Mouse (Mus musculus) central nervous system, embryonic 18 days (tissue): ENCODE measurements around the gene H1fnt. TPM values are rescaled to one million over a fixed set of nuclear protein-coding genes. Genes with fewer than 3 reads are reported as not detected.

Experiments
- polyA plus RNA-seq: library from polyadenylated mRNA; depleted of rRNA; stranded (reverse); fragments of >200 nt; gene quantifications from 2 replicates; pipeline ENCODE4 v1.2.3, GENCODE M21; 2012; rRNA removed

H1fnt gene
- not detected in 2 replicates for polyA plus RNA-seq

GRCm38 (mm10) chr15:98257193-98257592, at the start of gene H1fnt:
TSS of gene H1fnt (minus strand) at chr15:98257293.

GRCm38 (mm10) chr15:98295628-98296551, 38.8 kb upstream of the H1fnt start, which contains the start of gene Zfp641:
TSS of gene Zfp641 (minus strand) at chr15:98296161.

GRCm38 (mm10) chr15:98234350-98234749, 22.7 kb downstream of the H1fnt start, which contains the start of gene Olfr286:
TSS of gene Olfr286 (minus strand) at chr15:98234450.

GRCm38 (mm10) chr15:98220877-98221276, 36.2 kb downstream of the H1fnt start, which contains the start of the genes Gm44579 and Olfr287:
TSS of gene Gm44579 (minus strand) at chr15:98220977.
TSS of gene Olfr287 (minus strand) at chr15:98221056.

Other genes with a start within 250 kb of the H1fnt start
- 141 and 145 TPM in 2 replicates for gene Pfkm, start 164.7 kb downstream of the H1fnt start, polyA plus RNA-seq
- gene Senp1, start 163.5 kb downstream of the H1fnt start, polyA plus RNA-seq, result 15.4 and 16.1 TPM in 2 replicates
- gene Asb8, start 91.7 kb downstream of the H1fnt start, polyA plus RNA-seq, result 47.8 and 48.6 TPM in 2 replicates
- 58.9 and 63.7 TPM in 2 replicates for gene Ccdc184, start 90.1 kb downstream of the H1fnt start, polyA plus RNA-seq
- not detected in 2 replicates for gene Olfr288, start 61.8 kb downstream of the H1fnt start, polyA plus RNA-seq
- gene Gm44579, start 36.3 kb downstream of the H1fnt start, polyA plus RNA-seq, result 0.06 and 0.07 TPM in 2 replicates
- 0.31 and 0.32 TPM in 2 replicates for gene Olfr287, start 36.2 kb downstream of the H1fnt start, polyA plus RNA-seq
- gene Olfr286, start 22.8 kb downstream of the H1fnt start, polyA plus RNA-seq, result not detected in 2 replicates
- 13.7 and 14.5 TPM in 2 replicates for gene Zfp641, start 38.9 kb upstream of the H1fnt start, polyA plus RNA-seq
- not detected in 2 replicates for gene Olfr285, start 60.1 kb upstream of the H1fnt start, polyA plus RNA-seq
- gene Olfr284, start 83.7 kb upstream of the H1fnt start, polyA plus RNA-seq, result not detected in 2 replicates
- not detected in 2 replicates for gene Olfr283, start 123.7 kb upstream of the H1fnt start, polyA plus RNA-seq
- not detected in 2 replicates for gene Olfr282, start 173.9 kb upstream of the H1fnt start, polyA plus RNA-seq
- gene Olfr281, start 195.3 kb upstream of the H1fnt start, polyA plus RNA-seq, result not detected in 2 replicates
- gene OR5BS1P, start 212.6 kb upstream of the H1fnt start, polyA plus RNA-seq, result not detected in 2 replicates
- 0.09 TPM in 1 of 2 replicates, not detected in the other for gene Lalba, start 225.4 kb upstream of the H1fnt start, polyA plus RNA-seq
- not detected in 2 replicates for gene Olfr279, start 235.1 kb upstream of the H1fnt start, polyA plus RNA-seq